Mouse (Mus musculus): ENCODE results near the gene Kcnt2. TPM values are rescaled to one million over a fixed set of nuclear protein-coding genes. Genes with fewer than 3 reads are reported as not detected.
A peak's percentile ranks its signal among the peaks of the same experiment; 100 is the strongest.

The Kcnt2 gene
- polyA plus RNA-seq, 1 experiment from 2014 or later = 1.1 TPM

DNA sequence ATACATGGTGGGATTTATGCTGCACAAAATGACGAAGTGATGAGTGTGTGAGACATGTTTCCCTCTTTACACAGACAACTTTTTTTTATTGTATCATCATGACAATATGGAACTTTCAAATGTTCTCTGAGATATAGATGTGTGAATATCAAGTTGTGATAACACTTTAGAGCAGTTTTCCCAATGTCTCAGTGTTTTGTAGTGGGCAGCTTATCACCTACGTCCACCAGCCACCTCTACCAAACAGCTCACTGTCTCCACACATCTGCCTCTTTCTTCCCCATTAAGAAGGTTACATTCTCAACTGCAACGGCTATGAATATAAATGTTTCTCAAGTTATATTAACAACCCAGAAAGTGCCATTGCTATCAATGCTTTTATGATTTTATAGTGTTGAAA is 27.7 kb downstream of the Kcnt2 start:
- H3K4me2 ChIP-seq = no peak overlapping the region
- WGBS = 93% methylated on average over 3 of the region's 3 CpGs

DNA sequence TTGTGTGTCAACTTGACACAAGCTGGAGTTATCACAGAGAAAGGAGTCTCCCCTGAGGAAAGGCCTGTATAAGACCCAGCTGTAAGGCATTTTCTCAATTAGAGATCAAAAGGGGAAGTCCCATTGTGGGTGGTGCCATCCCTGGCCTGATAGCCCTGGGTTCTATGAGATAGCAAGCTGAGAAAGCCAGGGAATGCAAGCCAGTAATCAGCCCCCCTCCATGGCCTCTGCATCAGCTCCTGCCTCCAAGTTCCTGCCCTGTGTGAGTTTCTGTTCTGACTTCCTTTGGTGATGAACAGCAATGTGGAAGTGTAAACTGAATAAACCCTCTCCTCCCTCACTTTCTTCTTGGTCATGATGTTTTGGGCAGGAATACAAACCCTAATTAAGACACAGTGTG is 29.9 kb downstream of the Kcnt2 start:
- Histone ChIP-seq H3K4me3 (ENCODE audit: low read depth, low read length) (no peak overlapping the region), H3K27me3 (ENCODE audit: control insufficient read depth, insufficient read depth, low read length) (no peaks in the 10 kb centered on the region), H3K36me3 (ENCODE audit: control insufficient read depth, insufficient read depth, low read length) (no peaks in the 10 kb centered on the region), H3K4me2 (no peak overlapping the region), H3K9ac (ENCODE audit: low read length) (no peak overlapping the region), H3K4me1 (ENCODE audit: control insufficient read depth, insufficient read depth, low read length) (no peaks in the 10 kb centered on the region), H3K27ac (ENCODE audit: low read depth, low read length) (no peak overlapping the region), H3K9me3 (ENCODE audit: control insufficient read depth, low read length) (no peaks in the 10 kb centered on the region)
- DNase-seq (ENCODE audit: low spot score, missing footprints) (no peak), ATAC-seq (ENCODE audit: low FRiP score) (no peak; the same call in 1 of the 2 replicates)

More for the DNA sequence above, 27.7 kb downstream of the Kcnt2 start:
- Histone ChIP-seq H3K9ac (ENCODE audit: low read length) (no peak overlapping the region), H3K36me3 (ENCODE audit: control insufficient read depth, insufficient read depth, low read length) (no peaks in the 10 kb centered on the region), H3K27ac (ENCODE audit: low read depth, low read length) (no peak overlapping the region), H3K4me3 (ENCODE audit: low read depth, low read length) (no peak overlapping the region), H3K4me1 (ENCODE audit: control insufficient read depth, insufficient read depth, low read length) (no peaks in the 10 kb centered on the region), H3K9me3 (ENCODE audit: control insufficient read depth, low read length) (no peaks in the 10 kb centered on the region), H3K27me3 (ENCODE audit: control insufficient read depth, insufficient read depth, low read length) (no peaks in the 10 kb centered on the region)
- DNase-seq (ENCODE audit: low spot score, missing footprints) = no peak
- ATAC-seq (ENCODE audit: low FRiP score) = no peak

DNA sequence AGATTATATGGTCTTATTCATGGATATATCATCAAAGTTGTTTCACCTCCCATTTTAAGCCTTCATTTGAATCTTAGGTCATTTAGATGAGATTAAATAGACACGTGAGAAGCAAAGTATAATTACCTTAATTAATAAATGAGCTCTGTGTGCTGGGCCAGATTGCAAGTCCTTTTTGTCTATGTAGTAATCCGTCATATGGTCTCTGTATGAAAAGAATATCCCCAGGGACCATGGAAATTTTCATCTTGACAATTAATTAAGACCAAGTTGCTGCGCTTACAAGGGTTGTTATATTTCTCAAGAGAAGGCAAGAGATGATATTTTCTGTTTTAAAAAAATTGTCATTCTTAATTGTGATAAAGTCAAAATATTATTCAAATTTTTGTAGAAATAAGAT is 47.2 kb downstream of the Kcnt2 start:
- Histone ChIP-seq H3K27ac (ENCODE audit: low read depth, low read length) (no peak overlapping the region), H3K4me1 (ENCODE audit: control insufficient read depth, insufficient read depth, low read length) (no peaks in the 10 kb centered on the region), H3K4me2 (no peak overlapping the region), H3K27me3 (ENCODE audit: control insufficient read depth, insufficient read depth, low read length) (no peaks in the 10 kb centered on the region), H3K36me3 (ENCODE audit: control insufficient read depth, insufficient read depth, low read length) (no peaks in the 10 kb centered on the region), H3K9me3 (ENCODE audit: control insufficient read depth, low read length) (no peaks in the 10 kb centered on the region), H3K9ac (ENCODE audit: low read length) (no peak overlapping the region), H3K4me3 (ENCODE audit: low read depth, low read length) (no peak overlapping the region)
- ATAC-seq (ENCODE audit: low FRiP score) (no peak), DNase-seq (ENCODE audit: low spot score, missing footprints) (peak; percentile 17)
- 79% methylated on average over 3 of the region's 3 CpGs for WGBS

DNA sequence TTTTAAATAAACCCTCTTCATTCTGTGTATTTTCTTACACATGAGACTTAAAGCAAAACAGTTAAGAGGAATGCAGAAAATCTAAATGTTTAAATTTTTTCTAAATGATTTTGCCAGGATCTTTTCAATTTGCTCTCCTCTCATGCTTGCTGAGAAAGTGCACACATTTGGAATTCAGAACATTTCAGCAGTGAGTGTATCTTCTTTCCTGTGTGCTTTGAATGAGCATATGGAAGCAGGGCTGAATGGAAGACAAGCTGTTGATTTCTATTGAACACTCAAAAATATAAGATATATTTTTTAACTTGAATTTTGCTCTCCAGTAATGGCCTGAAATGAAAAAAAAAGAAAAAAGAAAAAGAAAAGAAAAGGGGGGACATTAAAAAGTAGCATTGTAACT is 49.5 kb downstream of the Kcnt2 start:
- H3K9me3 ChIP-seq (ENCODE audit: control insufficient read depth, low read length) = no peaks in the 10 kb centered on the region
- no peak overlapping the region for H3K4me2 ChIP-seq
- no peak for ATAC-seq (ENCODE audit: low FRiP score)
- H3K4me3 ChIP-seq (ENCODE audit: low read depth, low read length) = no peak overlapping the region
- H3K27me3 ChIP-seq (ENCODE audit: control insufficient read depth, insufficient read depth, low read length) = no peaks in the 10 kb centered on the region
- H3K9ac ChIP-seq (ENCODE audit: low read length) = no peak overlapping the region
- H3K4me1 ChIP-seq (ENCODE audit: control insufficient read depth, insufficient read depth, low read length) = no peaks in the 10 kb centered on the region
- DNase-seq (ENCODE audit: low spot score, missing footprints) = peak; percentile 60
- H3K27ac ChIP-seq (ENCODE audit: low read depth, low read length) = no peak overlapping the region
- no peaks in the 10 kb centered on the region for H3K36me3 ChIP-seq (ENCODE audit: control insufficient read depth, insufficient read depth, low read length)

- Histone ChIP-seq H3K27me3 (ENCODE audit: control insufficient read depth, insufficient read depth, low read length) (no peaks in the 10 kb centered on the region), H3K4me3 (ENCODE audit: low read depth, low read length) (no peak overlapping the region), H3K27ac (ENCODE audit: low read depth, low read length) (no peak overlapping the region), H3K36me3 (ENCODE audit: control insufficient read depth, insufficient read depth, low read length) (no peaks in the 10 kb centered on the region), H3K9ac (ENCODE audit: low read length) (no peak overlapping the region), H3K4me1 (ENCODE audit: control insufficient read depth, insufficient read depth, low read length) (no peaks in the 10 kb centered on the region), H3K9me3 (ENCODE audit: control insufficient read depth, low read length) (no peaks in the 10 kb centered on the region; the same call in 1 of the 2 replicates), H3K4me2 (no peak overlapping the region)
- DNase-seq (ENCODE audit: low spot score, missing footprints) (no peak), ATAC-seq (ENCODE audit: low FRiP score) (no peak)
- WGBS = 93% methylated on average over 1 of the region's 1 CpGs
These were observed 58.3 kb downstream of the Kcnt2 start for GRCm38 (mm10) chr1:140304244-140304643.

DNA sequence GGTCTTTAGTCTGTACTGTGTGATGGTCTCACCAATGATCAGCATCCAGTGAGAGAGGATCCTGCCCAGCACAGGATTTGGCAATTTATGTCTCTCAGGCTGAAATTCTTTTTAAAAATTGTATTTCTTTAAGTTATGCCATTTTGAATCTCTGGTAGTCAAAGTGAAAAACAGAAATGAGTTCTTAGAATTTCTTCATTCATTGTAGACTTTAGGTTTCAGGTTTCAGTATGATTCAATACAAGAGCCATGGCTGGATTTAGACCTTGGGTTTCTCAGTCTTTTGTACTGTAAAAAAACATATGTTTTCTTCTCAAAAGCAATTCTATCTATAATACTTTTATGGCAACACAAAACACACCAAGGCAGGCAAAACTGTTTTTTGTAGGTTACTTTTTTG is 59.4 kb downstream of the Kcnt2 start:
- Histone ChIP-seq H3K27me3 (ENCODE audit: control insufficient read depth, insufficient read depth, low read length) (no peaks in the 10 kb centered on the region), H3K4me2 (no peak overlapping the region), H3K4me1 (ENCODE audit: control insufficient read depth, insufficient read depth, low read length) (no peaks in the 10 kb centered on the region), H3K9ac (ENCODE audit: low read length) (no peak overlapping the region), H3K27ac (ENCODE audit: low read depth, low read length) (no peak overlapping the region), H3K36me3 (ENCODE audit: control insufficient read depth, insufficient read depth, low read length) (no peaks in the 10 kb centered on the region), H3K4me3 (ENCODE audit: low read depth, low read length) (no peak overlapping the region), H3K9me3 (ENCODE audit: control insufficient read depth, low read length) (no peaks in the 10 kb centered on the region; the same call in 1 of the 2 replicates)
- DNase-seq (ENCODE audit: low spot score, missing footprints) (no peak), ATAC-seq (ENCODE audit: low FRiP score) (no peak)

DNA sequence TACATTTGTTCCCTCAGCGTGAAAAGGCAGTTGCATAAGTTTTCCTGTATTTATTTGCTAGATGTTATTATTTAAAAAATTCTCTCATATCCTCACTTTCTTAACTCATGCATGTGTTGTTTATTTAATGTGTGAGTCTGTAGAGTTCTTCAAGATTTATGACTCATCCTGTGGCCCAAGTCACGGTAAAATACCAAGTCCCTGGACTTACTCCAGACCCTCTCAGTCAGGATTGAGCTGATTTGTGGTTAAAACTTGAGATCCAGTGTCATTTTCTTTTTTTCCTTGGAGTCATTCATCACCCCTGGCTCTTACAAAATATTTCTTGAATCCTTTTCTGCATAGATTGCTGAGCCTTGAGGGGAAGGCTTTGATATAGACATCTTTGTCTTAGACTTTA is 60.4 kb downstream of the Kcnt2 start:
- no peaks in the 10 kb centered on the region for H3K36me3 ChIP-seq (ENCODE audit: control insufficient read depth, insufficient read depth, low read length)
- H3K9me3 ChIP-seq (ENCODE audit: control insufficient read depth, low read length) = no peaks in the 10 kb centered on the region; the same call in 1 of the 2 replicates
- H3K4me3 ChIP-seq (ENCODE audit: low read depth, low read length) = no peak overlapping the region
- no peak overlapping the region for H3K9ac ChIP-seq (ENCODE audit: low read length)
- H3K27me3 ChIP-seq (ENCODE audit: control insufficient read depth, insufficient read depth, low read length) = no peaks in the 10 kb centered on the region
- no peak overlapping the region for H3K4me2 ChIP-seq
- DNase-seq (ENCODE audit: low spot score, missing footprints) = no peak
- WGBS = 91% methylated on average over 2 of the region's 2 CpGs
- no peak overlapping the region for H3K27ac ChIP-seq (ENCODE audit: low read depth, low read length)
- no peaks in the 10 kb centered on the region for H3K4me1 ChIP-seq (ENCODE audit: control insufficient read depth, insufficient read depth, low read length)
- ATAC-seq (ENCODE audit: low FRiP score) = no peak

DNA sequence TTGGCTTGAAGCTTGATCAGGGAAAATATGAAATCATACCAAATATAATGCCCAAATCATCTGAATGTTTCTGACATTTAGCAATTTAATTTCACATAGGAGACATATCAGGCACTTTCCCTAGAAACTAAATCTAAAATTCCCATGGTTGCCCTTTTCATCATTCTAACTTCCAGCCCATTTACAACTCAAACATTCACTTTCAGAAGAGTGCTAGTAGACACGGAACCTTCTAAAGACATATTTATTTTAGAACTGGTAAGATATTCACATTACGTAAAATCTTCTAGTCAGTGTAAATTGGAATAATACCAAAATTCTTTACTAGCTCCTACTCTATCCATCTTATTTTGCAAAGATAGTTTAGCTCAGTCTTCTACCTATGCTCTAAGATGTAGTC is 64.8 kb downstream of the Kcnt2 start:
- Histone ChIP-seq H3K9ac (ENCODE audit: low read length) (no peak overlapping the region), H3K9me3 (ENCODE audit: control insufficient read depth, low read length) (no peaks in the 10 kb centered on the region), H3K36me3 (ENCODE audit: control insufficient read depth, insufficient read depth, low read length) (no peaks in the 10 kb centered on the region), H3K27ac (ENCODE audit: low read depth, low read length) (no peak overlapping the region), H3K4me2 (no peak overlapping the region), H3K27me3 (ENCODE audit: control insufficient read depth, insufficient read depth, low read length) (no peaks in the 10 kb centered on the region), H3K4me3 (ENCODE audit: low read depth, low read length) (no peak overlapping the region), H3K4me1 (ENCODE audit: control insufficient read depth, insufficient read depth, low read length) (no peaks in the 10 kb centered on the region)
- DNase-seq (ENCODE audit: low spot score, missing footprints) (peak; percentile 62), ATAC-seq (ENCODE audit: low FRiP score) (no peak)
- WGBS = 92% methylated on average over 2 of the region's 2 CpGs

DNA sequence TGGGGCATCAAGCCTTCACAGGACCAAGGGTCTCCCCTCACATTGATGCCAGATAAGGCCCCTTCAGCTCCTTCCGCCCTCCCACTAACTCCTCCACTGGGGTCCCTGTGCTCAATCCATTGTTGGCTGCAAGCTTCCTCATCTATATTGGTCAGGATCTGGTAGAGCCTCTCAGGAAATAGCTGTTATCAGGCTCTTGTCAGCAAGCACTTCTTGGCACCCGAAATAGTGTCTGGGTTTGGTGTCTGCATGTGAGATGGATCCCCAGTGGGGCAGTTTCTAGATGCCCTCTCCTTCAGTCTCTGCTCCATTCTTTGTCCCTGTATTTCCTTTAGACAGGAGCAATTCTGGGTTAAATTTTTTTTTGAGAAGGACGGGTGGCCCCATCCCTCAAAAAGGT is 79.1 kb downstream of the Kcnt2 start:
- DNase-seq (ENCODE audit: low spot score, missing footprints) = peak; percentile 74
- Histone ChIP-seq H3K4me1 (ENCODE audit: control insufficient read depth, insufficient read depth, low read length) (no peaks in the 10 kb centered on the region), H3K36me3 (ENCODE audit: control insufficient read depth, insufficient read depth, low read length) (no peaks in the 10 kb centered on the region), H3K9ac (ENCODE audit: low read length) (no peak overlapping the region), H3K27ac (ENCODE audit: low read depth, low read length) (no peak overlapping the region), H3K4me3 (ENCODE audit: low read depth, low read length) (no peak overlapping the region), H3K4me2 (no peak overlapping the region), H3K9me3 (ENCODE audit: control insufficient read depth, low read length) (no peaks in the 10 kb centered on the region), H3K27me3 (ENCODE audit: control insufficient read depth, insufficient read depth, low read length) (no peaks in the 10 kb centered on the region)
- WGBS = 86% methylated on average over 3 of the region's 3 CpGs
- no peak for ATAC-seq (ENCODE audit: low FRiP score)

GRCm38 (mm10) chr1:140326709-140327108 is 80.8 kb downstream of the Kcnt2 start:
- Histone ChIP-seq H3K4me1 (ENCODE audit: control insufficient read depth, insufficient read depth, low read length) (no peaks in the 10 kb centered on the region), H3K27ac (ENCODE audit: low read depth, low read length) (no peak overlapping the region), H3K4me2 (no peak overlapping the region), H3K9ac (ENCODE audit: low read length) (no peak overlapping the region), H3K36me3 (ENCODE audit: control insufficient read depth, insufficient read depth, low read length) (no peaks in the 10 kb centered on the region), H3K4me3 (ENCODE audit: low read depth, low read length) (no peak overlapping the region), H3K27me3 (ENCODE audit: control insufficient read depth, insufficient read depth, low read length) (no peaks in the 10 kb centered on the region), H3K9me3 (ENCODE audit: control insufficient read depth, low read length) (no peaks in the 10 kb centered on the region)
- 80% methylated on average over 3 of the region's 3 CpGs for WGBS
- ATAC-seq (ENCODE audit: low FRiP score) = no peak
- peak; percentile 59 for DNase-seq (ENCODE audit: low spot score, missing footprints)
